Mouse (Mus musculus): ENCODE measurements at regions not wholly inside any gene's neighbourhood (a gene's known extent, or its start where the extent isn't known, plus 50 kb on each side); places are given as distances from the start of the nearest gene placed in this dataset.

GRCm38 (mm10) chr11:71414403-71415140 lies 184.0 kb upstream of the Nlrp1b start:
- DNase-seq, result no peak

GRCm38 (mm10) chr11:71415451-71415850 lies 184.9 kb upstream of the Nlrp1b start:
- DNase-seq, result no peak

- no peak for DNase-seq
Measured at GRCm38 (mm10) chr11:71422291-71422840, 191.8 kb upstream of the Nlrp1b start.

- no peak for DNase-seq
Measured at GRCm38 (mm10) chr11:71423242-71423641, 192.7 kb upstream of the Nlrp1b start.

- DNase-seq, result no peak
Measured at GRCm38 (mm10) chr11:71424879-71425278, 194.3 kb upstream of the Nlrp1b start.

GRCm38 (mm10) chr11:71429739-71430138 lies 199.2 kb upstream of the Nlrp1b start:
- no peak for DNase-seq

- DNase-seq, result no peak
Measured at GRCm38 (mm10) chr11:71434241-71434640, 203.7 kb upstream of the Nlrp1b start.

GRCm38 (mm10) chr11:71434886-71435285 lies 204.4 kb upstream of the Nlrp1b start:
- DNase-seq, result no peak

GRCm38 (mm10) chr11:71435745-71436144 lies 205.2 kb upstream of the Nlrp1b start:
- no peak for DNase-seq

GRCm38 (mm10) chr11:71436335-71436734 lies 205.8 kb upstream of the Nlrp1b start:
- DNase-seq, result no peak

- peak in 1 of 2 experiments; percentile 34 for DNase-seq
Measured at GRCm38 (mm10) chr11:71436801-71437200, 206.3 kb upstream of the Nlrp1b start.

- DNase-seq, result no peak
Measured at GRCm38 (mm10) chr11:71439871-71440270, 209.3 kb upstream of the Nlrp1b start.

- DNase-seq, result no peak
Measured at GRCm38 (mm10) chr11:71440392-71440791, 209.9 kb upstream of the Nlrp1b start.

GRCm38 (mm10) chr11:71444056-71444455 lies 213.5 kb upstream of the Nlrp1b start:
- DNase-seq, result no peak

GRCm38 (mm10) chr11:71446641-71447040 lies 216.1 kb upstream of the Nlrp1b start:
- peak in 1 of 2 experiments; percentile 23 for DNase-seq

- DNase-seq, result no peak
Measured at GRCm38 (mm10) chr11:71447841-71448745, 217.6 kb upstream of the Nlrp1b start.

GRCm38 (mm10) chr11:71480094-71480493 lies 249.6 kb upstream of the Nlrp1b start:
- no peak for DNase-seq

GRCm38 (mm10) chr11:71497863-71498262 lies 251.9 kb upstream of the Wscd1 start:
- DNase-seq, result no peak

GRCm38 (mm10) chr11:71498299-71498698 lies 251.4 kb upstream of the Wscd1 start:
- no peak for DNase-seq

- no peak for DNase-seq
Measured at GRCm38 (mm10) chr11:71502156-71502555, 247.6 kb upstream of the Wscd1 start.

- no peak for DNase-seq
Measured at GRCm38 (mm10) chr11:71512271-71513066, 237.3 kb upstream of the Wscd1 start.

- peak; percentile 16 to 17 for DNase-seq
Measured at GRCm38 (mm10) chr11:71513067-71513350, 236.7 kb upstream of the Wscd1 start.

GRCm38 (mm10) chr11:71515264-71515663 lies 234.5 kb upstream of the Wscd1 start:
- DNase-seq, result no peak
